Mouse (Mus musculus) embryonic facial prominence, embryonic 13.5 days (tissue): ENCODE data around the gene Gm4181. TPM values are rescaled to one million over a fixed set of nuclear protein-coding genes. Genes with fewer than 3 reads are reported as not detected.
"Not testable (repeated sequence)": the region's sequence is repeated elsewhere in the genome, so short reads cannot be mapped to it uniquely, and the experiment has no call there.

ENCODE experiments used
- ATAC-seq: fragments of 200-750 bp; cut with Nextera tagmentation; 2 replicates; pipeline ENCODE4 v1.8.0; 2017; ENCODE audit warnings: low read depth; ENCODE audit not compliant: insufficient number of reproducible peaks, insufficient read depth, low FRiP score, low TSS enrichment
- H3K27ac ChIP-seq: fragments of 300-500 bp; sonication (generic); 2 replicates; pipeline ENCODE4 v1.5.1; 2015; ENCODE audit warnings: moderate library complexity, mild to moderate bottlenecking, inconsistent platforms
- H3K27me3 ChIP-seq: fragments of 300-500 bp; sonication (generic); 2 replicates; pipeline ENCODE4 v1.6.1; 2015; ENCODE audit warnings: mild to moderate bottlenecking, inconsistent platforms
- H3K36me3 ChIP-seq: fragments of 300-500 bp; sonication (generic); 2 replicates; pipeline ENCODE4 v1.6.1; 2015; ENCODE audit warnings: mild to moderate bottlenecking, inconsistent platforms
- H3K4me1 ChIP-seq: fragments of 300-500 bp; sonication (generic); 2 replicates; pipeline ENCODE4 v1.6.1; 2015; ENCODE audit warnings: inconsistent platforms
- H3K4me2 ChIP-seq: fragments of 300-500 bp; sonication (generic); 2 replicates; pipeline ENCODE4 v1.6.1; 2015; ENCODE audit warnings: moderate library complexity, mild to moderate bottlenecking, inconsistent platforms
- H3K4me3 ChIP-seq: fragments of 300-500 bp; sonication (generic); 2 replicates; pipeline ENCODE4 v1.5.1; 2015; ENCODE audit warnings: mild to moderate bottlenecking, inconsistent platforms
- H3K9ac ChIP-seq: fragments of 300-500 bp; sonication (generic); 2 replicates; pipeline ENCODE4 v1.6.1; 2015; ENCODE audit warnings: mild to moderate bottlenecking, inconsistent platforms
- H3K9me3 ChIP-seq: fragments of 300-500 bp; sonication (generic); 2 replicates; pipeline ENCODE4 v1.6.1; 2016; ENCODE audit warnings: inconsistent platforms
- WGBS: fragments of 180-500 bp; shearing (Covaris S2); methylation state at CpG from one replicate; pipeline ENCODE4 v1.1.7; 2015; ENCODE audit warnings: mixed read lengths; 5-methylcytosine and 5-hydroxymethylcytosine counted together
- polyA plus RNA-seq: library from polyadenylated mRNA; unstranded; fragments of >200 nt; fragmentation: Nextera tagmentation; extraction: Ambion mirVana; gene quantifications from 2 replicates; pipeline ENCODE4 v1.2.1, GENCODE M21; 2015

The Gm4181 gene
- polyA plus RNA-seq, result not detected in 2 replicates

- H3K36me3 ChIP-seq, H3K27ac ChIP-seq, ATAC-seq, H3K9ac ChIP-seq, H3K4me3 ChIP-seq, H3K9me3 ChIP-seq, H3K4me1 ChIP-seq, H3K27me3 ChIP-seq, H3K4me2 ChIP-seq: not testable (repeated sequence)
- WGBS, result 63% methylated on average over 1 of the region's 1 CpGs
These were observed at the start of gene Gm4181 for GRCm38 (mm10) chr14:51635566-51635965. Gm4181 (minus strand) TSS chr14:51635666.

GRCm38 (mm10) chr14:51677269-51677668, 41.8 kb upstream of the Gm4181 start:
- H3K4me2 ChIP-seq, result no peak overlapping the region
- H3K36me3 ChIP-seq, result no peaks in the 10 kb centered on the region
- H3K27me3 ChIP-seq, result no peaks in the 10 kb centered on the region
- no peaks in the 10 kb centered on the region for H3K9me3 ChIP-seq
- ATAC-seq, result no peak
- WGBS, result 84% methylated on average over 5 of the region's 5 CpGs
- H3K4me3 ChIP-seq, result no peak overlapping the region
- no peak overlapping the region for H3K27ac ChIP-seq
- H3K9ac ChIP-seq, result no peak overlapping the region
- H3K4me1 ChIP-seq, result no peaks in the 10 kb centered on the region

GRCm38 (mm10) chr14:51632426-51632825, 3.0 kb downstream of the Gm4181 start:
- not testable (repeated sequence) for H3K9ac ChIP-seq, H3K4me1 ChIP-seq, H3K9me3 ChIP-seq, H3K27ac ChIP-seq, H3K27me3 ChIP-seq, ATAC-seq, H3K36me3 ChIP-seq, H3K4me3 ChIP-seq, H3K4me2 ChIP-seq
- 88% methylated on average over 1 of the region's 1 CpGs for WGBS

DNA sequence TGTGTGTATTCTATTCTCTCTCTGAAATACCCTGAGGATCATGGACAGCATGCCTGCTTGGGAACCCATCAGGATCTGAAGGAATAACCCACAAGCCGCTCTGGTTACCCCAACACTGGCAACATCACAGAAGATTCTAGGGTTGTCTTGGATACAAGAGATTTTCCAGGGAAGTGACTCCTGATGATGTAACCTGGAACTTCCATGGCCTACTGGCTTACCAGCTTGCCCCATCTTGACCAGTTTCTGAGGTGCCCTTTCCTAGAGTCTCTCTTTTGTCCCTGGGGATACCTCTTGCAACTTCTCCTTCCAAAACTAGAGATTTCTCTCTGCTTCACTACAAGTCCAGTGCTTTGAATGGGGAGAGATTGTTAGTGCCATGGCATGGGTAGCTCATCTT, 24.3 kb downstream of the Gm4181 start, which contains the start of gene Gm17078:
Gene Gm17078 (minus strand): TSS at position 101 of the 400 bp plus-strand sequence.
- no peaks in the 10 kb centered on the region for H3K9me3 ChIP-seq
- no peak for ATAC-seq
- no peak within 1 kb of the TSS for H3K27ac ChIP-seq
- H3K4me1 ChIP-seq, result no peaks in the 10 kb centered on the region
- no peaks in the 10 kb centered on the region for H3K36me3 ChIP-seq
- no peak within 1 kb of the TSS for H3K4me2 ChIP-seq
- H3K27me3 ChIP-seq, result no peaks in the 10 kb centered on the region
- H3K4me3 ChIP-seq, result no peak within 1 kb of the TSS
- 84% methylated on average over 1 of the region's 1 CpGs for WGBS
- H3K9ac ChIP-seq, result no peak within 1 kb of the TSS

- not testable (repeated sequence) for H3K4me1 ChIP-seq, ATAC-seq, H3K4me3 ChIP-seq, H3K36me3 ChIP-seq, H3K4me2 ChIP-seq, H3K27me3 ChIP-seq, H3K27ac ChIP-seq, H3K9ac ChIP-seq, H3K9me3 ChIP-seq
- WGBS, result 87% methylated on average over 4 of the region's 4 CpGs
These were observed 43.4 kb downstream of the Gm4181 start, which contains the start of gene Gm17174 for GRCm38 (mm10) chr14:51592039-51592438. Gm17174 (minus strand) TSS chr14:51592139.

Other genes with a start within 250 kb of the Gm4181 start
- gene Vmn2r88, start 224.8 kb downstream of the Gm4181 start, polyA plus RNA-seq, result not detected in 2 replicates
- gene Vmn2r89, start 183.8 kb downstream of the Gm4181 start, polyA plus RNA-seq, result not detected in 2 replicates
- gene Gm5622, start 82.9 kb downstream of the Gm4181 start, polyA plus RNA-seq, result not detected in 2 replicates
- not detected in 2 replicates for gene Gm17175, start 61.6 kb downstream of the Gm4181 start, polyA plus RNA-seq
- not detected in 2 replicates for gene Gm17174, start 43.5 kb downstream of the Gm4181 start, polyA plus RNA-seq
- gene Gm17078, start 24.4 kb downstream of the Gm4181 start, polyA plus RNA-seq, result not detected in 2 replicates
- gene Gm17079, start 59.8 kb upstream of the Gm4181 start, polyA plus RNA-seq, result not detected in 2 replicates
- gene Gm5800, start 81.5 kb upstream of the Gm4181 start, polyA plus RNA-seq, result not detected in 2 replicates
- not detected in 2 replicates for gene Ang4, start 137.9 kb upstream of the Gm4181 start, polyA plus RNA-seq
- not detected in 2 replicates for gene AY358078, start 164.4 kb upstream of the Gm4181 start, polyA plus RNA-seq
- gene Ear6, start 218.0 kb upstream of the Gm4181 start, polyA plus RNA-seq, result not detected in 2 replicates
- gene Mettl17, start 249.2 kb upstream of the Gm4181 start, polyA plus RNA-seq, result 51.3 and 54.2 TPM in 2 replicates